Mouse (Mus musculus): ENCODE measurements around the gene Ghdc. TPM values are rescaled to one million over a fixed set of nuclear protein-coding genes. Genes with fewer than 3 reads are reported as not detected.
A peak's percentile ranks its signal among the peaks of the same experiment; 100 is the strongest.
"Not testable (repeated sequence)": the region's sequence is repeated elsewhere in the genome, so short reads cannot be mapped to it uniquely, and the experiment has no call there.

Ghdc gene
- polyA plus RNA-seq, 1 experiment from 2014 or later = 7.5 TPM

- Histone ChIP-seq H3K36me3 (peaks cover 39% of the 10 kb centered on the region), H3K4me2 (no peak overlapping the region), H3K4me1 (peaks cover 9% of the 10 kb centered on the region), H3K9ac (no peak overlapping the region), H3K27ac (no peak overlapping the region; the same call in 1 of the 2 replicates), H3K4me3 (no peak overlapping the region), H3K27me3 (no peaks in the 10 kb centered on the region), H3K9me3 (no peaks in the 10 kb centered on the region)
- ATAC-seq (ENCODE audit: insufficient number of reproducible peaks, low FRiP score, low TSS enrichment, low read depth) = no peak
- 60% methylated on average over 20 of the region's 20 CpGs for WGBS
These were observed 35.9 kb upstream of the Ghdc start for GRCm38 (mm10) chr11:100806380-100807305.

GRCm38 (mm10) chr11:100805535-100805934 lies 34.8 kb upstream of the Ghdc start:
- peaks cover 50% of the 10 kb centered on the region for H3K36me3 ChIP-seq
- no peaks in the 10 kb centered on the region for H3K27me3 ChIP-seq
- no peak for ATAC-seq (ENCODE audit: insufficient number of reproducible peaks, low FRiP score, low TSS enrichment, low read depth)
- H3K27ac ChIP-seq = no peak overlapping the region
- H3K4me3 ChIP-seq = no peak overlapping the region
- H3K9ac ChIP-seq = no peak overlapping the region
- H3K4me2 ChIP-seq = no peak overlapping the region
- no peaks in the 10 kb centered on the region for H3K9me3 ChIP-seq
- 71% methylated on average over 7 of the region's 7 CpGs for WGBS
- H3K4me1 ChIP-seq = peaks cover 6% of the 10 kb centered on the region

GRCm38 (mm10) chr11:100804409-100804808 lies 33.7 kb upstream of the Ghdc start:
- WGBS = 93% methylated on average over 10 of the region's 10 CpGs
- H3K4me3 ChIP-seq = no peak overlapping the region

GRCm38 (mm10) chr11:100799426-100799825 lies 28.7 kb upstream of the Ghdc start:
- H3K4me1 ChIP-seq = no peaks in the 10 kb centered on the region
- H3K9ac ChIP-seq = no peak overlapping the region
- no peak overlapping the region for H3K4me3 ChIP-seq
- 61% methylated on average over 5 of the region's 5 CpGs for WGBS
- H3K36me3 ChIP-seq = peaks cover 69% of the 10 kb centered on the region
- no peaks in the 10 kb centered on the region for H3K9me3 ChIP-seq
- H3K27ac ChIP-seq = no peak overlapping the region
- no peak overlapping the region for H3K4me2 ChIP-seq
- no peaks in the 10 kb centered on the region for H3K27me3 ChIP-seq
- ATAC-seq (ENCODE audit: insufficient number of reproducible peaks, low FRiP score, low TSS enrichment, low read depth) = no peak

More at GRCm38 (mm10) chr11:100804409-100804808, 33.7 kb upstream of the Ghdc start:
- no peak overlapping the region for H3K4me2 ChIP-seq
- H3K4me1 ChIP-seq = peaks cover 3% of the 10 kb centered on the region; the same call in 1 of the 2 replicates
- H3K36me3 ChIP-seq = peaks cover 59% of the 10 kb centered on the region
- no peak overlapping the region for H3K9ac ChIP-seq
- no peak overlapping the region for H3K27ac ChIP-seq
- no peaks in the 10 kb centered on the region for H3K9me3 ChIP-seq
- ATAC-seq (ENCODE audit: insufficient number of reproducible peaks, low FRiP score, low TSS enrichment, low read depth) = no peak
- H3K27me3 ChIP-seq = no peaks in the 10 kb centered on the region

- Histone ChIP-seq H3K27ac (no peak overlapping the region), H3K4me3 (no peak overlapping the region), H3K36me3 (peaks cover 44% of the 10 kb centered on the region), H3K9me3 (no peaks in the 10 kb centered on the region), H3K4me2 (no peak overlapping the region), H3K4me1 (peaks cover 3% of the 10 kb centered on the region; the same call in 1 of the 2 replicates), H3K9ac (no peak overlapping the region), H3K27me3 (no peaks in the 10 kb centered on the region)
- 69% methylated on average over 8 of the region's 8 CpGs for WGBS
- ATAC-seq (ENCODE audit: insufficient number of reproducible peaks, low FRiP score, low TSS enrichment, low read depth) = no peak
These were observed 25.8 kb upstream of the Ghdc start for GRCm38 (mm10) chr11:100796585-100796984.

GRCm38 (mm10) chr11:100795386-100795785 lies 24.6 kb upstream of the Ghdc start:
- Histone ChIP-seq H3K9ac (no peak overlapping the region), H3K4me2 (no peak overlapping the region), H3K4me1 (peaks cover 12% of the 10 kb centered on the region), H3K27ac (no peak overlapping the region), H3K36me3 (peaks cover 41% of the 10 kb centered on the region), H3K4me3 (no peak overlapping the region), H3K9me3 (no peaks in the 10 kb centered on the region), H3K27me3 (no peaks in the 10 kb centered on the region)
- no peak for ATAC-seq (ENCODE audit: insufficient number of reproducible peaks, low FRiP score, low TSS enrichment, low read depth)
- WGBS = 95% methylated on average over 2 of the region's 2 CpGs

GRCm38 (mm10) chr11:100791457-100792049 lies 20.8 kb upstream of the Ghdc start:
- peaks cover 20% of the 10 kb centered on the region for H3K4me1 ChIP-seq
- no peak overlapping the region for H3K4me2 ChIP-seq
- H3K4me3 ChIP-seq = no peak overlapping the region
- H3K27ac ChIP-seq = peak overlapping the region; percentile 80
- no peak overlapping the region for H3K9ac ChIP-seq
- H3K36me3 ChIP-seq = peaks cover 46% of the 10 kb centered on the region
- no peaks in the 10 kb centered on the region for H3K9me3 ChIP-seq
- ATAC-seq (ENCODE audit: insufficient number of reproducible peaks, low FRiP score, low TSS enrichment, low read depth) = peak; percentile 74
- H3K27me3 ChIP-seq = no peaks in the 10 kb centered on the region
- 82% methylated on average over 2 of the region's 2 CpGs for WGBS

GRCm38 (mm10) chr11:100790644-100791043 lies 19.9 kb upstream of the Ghdc start:
- Histone ChIP-seq H3K27ac (peak overlapping the region; percentile 80), H3K36me3 (peaks cover 47% of the 10 kb centered on the region), H3K4me1 (peaks cover 20% of the 10 kb centered on the region)
- not testable (repeated sequence) for H3K9ac ChIP-seq; H3K27me3 ChIP-seq; H3K9me3 ChIP-seq; ATAC-seq (ENCODE audit: insufficient number of reproducible peaks, low FRiP score, low TSS enrichment, low read depth); H3K4me2 ChIP-seq; H3K4me3 ChIP-seq
- WGBS = 65% methylated on average over 9 of the region's 9 CpGs

GRCm38 (mm10) chr11:100789702-100790101 lies 18.9 kb upstream of the Ghdc start:
- Histone ChIP-seq H3K36me3 (peaks cover 44% of the 10 kb centered on the region), H3K4me2 (no peak overlapping the region), H3K4me3 (no peak overlapping the region), H3K27me3 (no peaks in the 10 kb centered on the region), H3K27ac (peak overlapping the region; percentile 54), H3K9ac (no peak overlapping the region), H3K9me3 (no peaks in the 10 kb centered on the region), H3K4me1 (peaks cover 20% of the 10 kb centered on the region)
- WGBS = 66% methylated on average over 3 of the region's 3 CpGs
- no peak for ATAC-seq (ENCODE audit: insufficient number of reproducible peaks, low FRiP score, low TSS enrichment, low read depth)

GRCm38 (mm10) chr11:100785774-100786173 lies 15.0 kb upstream of the Ghdc start:
- Histone ChIP-seq H3K9ac (no peak overlapping the region), H3K4me2 (no peak overlapping the region), H3K4me1 (peaks cover 12% of the 10 kb centered on the region), H3K4me3 (no peak overlapping the region), H3K27ac (no peak overlapping the region), H3K9me3 (no peaks in the 10 kb centered on the region), H3K27me3 (no peaks in the 10 kb centered on the region), H3K36me3 (peaks cover 73% of the 10 kb centered on the region)
- 91% methylated on average over 2 of the region's 2 CpGs for WGBS
- ATAC-seq (ENCODE audit: insufficient number of reproducible peaks, low FRiP score, low TSS enrichment, low read depth) = no peak

- no peak overlapping the region for H3K4me3 ChIP-seq
- ATAC-seq (ENCODE audit: insufficient number of reproducible peaks, low FRiP score, low TSS enrichment, low read depth) = no peak
- H3K27me3 ChIP-seq = no peaks in the 10 kb centered on the region
- H3K9ac ChIP-seq = no peak overlapping the region
- H3K27ac ChIP-seq = no peak overlapping the region
- peaks cover under 1% of the 10 kb centered on the region; the same call in 1 of the 2 replicates for H3K4me1 ChIP-seq
- H3K36me3 ChIP-seq = peaks cover 70% of the 10 kb centered on the region
- WGBS = 81% methylated on average over 8 of the region's 8 CpGs
- H3K9me3 ChIP-seq = no peaks in the 10 kb centered on the region
- no peak overlapping the region for H3K4me2 ChIP-seq
These were observed 13.5 kb upstream of the Ghdc start for GRCm38 (mm10) chr11:100784286-100784685.

GRCm38 (mm10) chr11:100782568-100782967 lies 11.8 kb upstream of the Ghdc start:
- Histone ChIP-seq H3K9me3 (no peaks in the 10 kb centered on the region), H3K27ac (no peak overlapping the region), H3K36me3 (peaks cover 65% of the 10 kb centered on the region), H3K4me1 (no peaks in the 10 kb centered on the region), H3K4me2 (no peak overlapping the region), H3K27me3 (no peaks in the 10 kb centered on the region), H3K9ac (no peak overlapping the region), H3K4me3 (no peak overlapping the region)
- WGBS = 89% methylated on average over 13 of the region's 13 CpGs
- ATAC-seq (ENCODE audit: insufficient number of reproducible peaks, low FRiP score, low TSS enrichment, low read depth) = no peak
